Mouse (Mus musculus) right cerebral cortex, postnatal 10 days (tissue): ENCODE measurements at regions not wholly inside any gene's neighbourhood (a gene's known extent, or its start where the extent isn't known, plus 50 kb on each side); places are given as distances from the start of the nearest gene placed in this dataset.
A peak's percentile ranks its signal among the peaks of the same experiment; 100 is the strongest.

Experiments used
- DNase-seq, 2 experiments: peaks; one replicate each; pipeline ENCODE4 v3.0.0; 2021; ENCODE audit warnings: low spot score in 2 of 2

DNA sequence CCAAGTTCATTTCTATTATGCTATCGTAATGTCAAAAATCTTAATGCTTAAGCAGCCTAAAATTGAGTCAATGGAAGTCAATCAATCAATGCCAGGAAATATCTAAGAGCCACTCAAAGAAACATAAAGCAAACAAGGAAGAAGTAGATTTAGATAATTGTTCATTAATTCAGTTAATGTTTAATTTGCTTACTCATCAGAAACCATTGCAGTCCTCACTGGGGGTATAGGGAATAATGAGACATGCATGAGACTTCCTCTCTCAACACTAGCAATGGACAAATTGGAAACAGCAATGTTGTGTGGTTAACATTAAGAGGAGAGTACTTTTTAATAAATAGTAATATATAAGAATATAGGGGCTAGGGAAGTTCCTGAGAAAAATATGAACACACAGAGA is 209.9 kb downstream of the Etaa1 start:
- DNase-seq: no peak

DNA sequence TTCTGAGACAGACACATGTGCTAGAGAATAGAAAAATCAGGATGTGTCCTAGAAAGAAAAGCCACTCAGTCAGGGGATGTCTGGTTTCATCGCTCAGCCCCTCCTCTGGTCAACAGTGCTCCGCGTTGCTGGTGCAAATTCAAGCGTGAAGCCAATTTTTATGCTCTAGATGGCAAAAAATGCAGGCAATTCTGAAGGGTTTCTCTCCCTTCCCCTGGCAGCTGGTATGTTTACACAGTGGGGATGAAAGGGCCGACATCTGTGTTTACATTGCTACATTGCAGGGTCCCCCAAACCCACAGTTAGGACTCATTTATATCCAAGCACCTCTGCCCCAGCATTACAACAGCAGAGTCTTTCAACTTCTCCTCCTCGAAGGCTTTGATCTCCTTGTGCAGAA is 203.3 kb downstream of the Etaa1 start:
- no peak for DNase-seq

DNA sequence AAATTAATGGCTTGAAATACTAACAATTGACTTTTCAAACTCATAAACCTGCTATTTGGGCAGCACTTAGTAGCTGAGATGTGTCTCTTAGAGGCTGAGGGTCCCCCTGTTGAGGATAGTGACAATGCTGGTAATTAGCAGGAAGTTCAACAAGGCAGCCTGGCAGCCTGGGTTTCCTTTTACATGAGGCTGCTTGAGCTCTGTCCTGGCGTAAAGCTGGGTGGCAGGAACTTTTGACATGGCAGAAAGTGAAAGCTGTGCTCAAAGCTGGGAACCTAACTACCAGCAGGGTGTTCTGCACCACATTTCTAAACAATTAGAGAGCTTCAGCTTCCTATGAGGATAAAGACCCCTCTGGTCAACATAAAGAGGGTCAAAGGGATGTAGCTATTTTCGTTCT is 194.5 kb downstream of the Etaa1 start:
- no peak for DNase-seq

DNA sequence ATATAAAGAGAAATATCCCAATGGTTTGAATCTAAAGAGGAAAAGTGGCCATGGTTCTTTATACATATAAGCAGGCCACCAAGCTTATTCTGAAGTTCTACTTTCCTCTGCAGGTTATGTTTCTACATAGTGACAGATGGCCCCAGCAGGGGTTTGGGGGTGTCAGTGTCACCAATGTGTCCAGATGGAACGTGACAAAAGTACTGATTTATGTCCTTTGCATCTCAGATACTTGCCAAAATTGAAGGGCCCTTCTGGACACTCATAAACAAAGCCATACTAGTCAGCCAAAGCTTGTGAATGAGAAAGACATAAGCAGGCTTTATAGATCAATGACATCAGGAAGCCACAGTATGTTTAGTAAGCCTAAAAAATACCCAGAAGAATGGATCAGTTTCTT is 190.3 kb downstream of the Etaa1 start:
- no peak for DNase-seq

DNA sequence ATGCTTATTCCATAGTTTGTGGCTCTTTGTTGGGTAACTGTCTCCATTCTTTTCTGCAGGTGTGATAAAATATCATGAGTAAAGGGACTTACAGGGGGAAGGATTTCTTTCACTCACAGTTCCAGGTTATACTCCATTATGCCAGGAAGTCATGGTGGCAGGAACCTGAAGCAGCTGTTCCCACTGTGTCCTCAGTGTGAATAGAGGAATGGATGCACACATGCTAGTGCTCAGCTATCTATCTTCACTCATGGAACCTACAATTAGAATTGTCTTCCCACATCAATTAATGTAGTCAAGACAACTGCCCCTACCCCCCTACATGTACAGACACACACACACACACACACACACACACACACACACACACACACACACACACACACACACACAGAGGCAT is 189.5 kb downstream of the Etaa1 start:
- DNase-seq: no peak

DNA sequence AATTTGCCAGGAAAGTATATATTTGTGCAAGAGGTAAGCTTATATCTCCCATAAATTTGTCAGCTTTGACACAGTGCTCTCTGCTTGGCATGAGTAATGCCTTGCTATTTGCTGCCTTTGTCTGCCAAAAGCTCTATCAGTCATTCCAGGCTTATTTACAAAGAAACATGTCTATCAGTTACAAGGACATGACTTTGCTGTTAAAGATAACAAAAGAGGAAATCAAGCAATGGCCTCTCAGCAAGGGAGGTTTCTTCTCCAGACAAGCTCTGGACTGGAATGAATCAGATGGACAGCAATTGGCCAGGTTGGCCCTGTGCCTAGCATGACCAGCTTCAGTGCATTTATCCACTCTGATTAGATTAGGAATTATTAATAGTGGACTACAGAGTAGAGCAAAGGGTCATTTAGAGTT is 185.3 kb downstream of the Etaa1 start:
- no peak for DNase-seq

DNA sequence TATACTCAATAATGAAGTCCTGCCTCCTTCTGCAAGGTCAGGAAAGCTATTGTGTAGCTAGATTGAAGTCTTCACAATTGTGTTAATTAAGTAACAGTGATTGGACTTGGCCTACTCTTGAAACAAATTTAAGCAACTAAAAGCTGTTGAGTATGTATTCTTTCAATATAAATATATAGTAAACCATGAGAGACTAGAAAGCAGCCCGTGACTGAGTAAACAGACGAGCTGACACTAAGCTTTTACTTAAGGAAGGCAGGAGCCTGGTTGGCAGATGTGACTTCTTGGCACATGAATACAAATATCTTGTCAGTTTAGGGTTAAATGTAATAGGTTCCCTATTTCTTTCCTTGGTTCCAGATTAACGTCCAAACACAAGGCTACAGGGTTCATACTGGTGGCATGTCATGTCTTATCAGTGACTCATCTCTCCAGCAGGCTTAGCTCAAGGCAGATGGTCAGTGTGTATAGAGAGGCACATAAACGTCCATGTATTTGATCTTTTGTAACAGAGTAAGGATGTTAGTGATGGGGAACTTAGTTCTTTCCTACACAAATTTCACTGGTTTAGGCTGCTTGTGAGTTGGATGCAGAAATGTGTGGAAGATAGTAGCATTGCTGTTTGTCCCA is 184.7 kb downstream of the Etaa1 start:
- no peak for DNase-seq

DNA sequence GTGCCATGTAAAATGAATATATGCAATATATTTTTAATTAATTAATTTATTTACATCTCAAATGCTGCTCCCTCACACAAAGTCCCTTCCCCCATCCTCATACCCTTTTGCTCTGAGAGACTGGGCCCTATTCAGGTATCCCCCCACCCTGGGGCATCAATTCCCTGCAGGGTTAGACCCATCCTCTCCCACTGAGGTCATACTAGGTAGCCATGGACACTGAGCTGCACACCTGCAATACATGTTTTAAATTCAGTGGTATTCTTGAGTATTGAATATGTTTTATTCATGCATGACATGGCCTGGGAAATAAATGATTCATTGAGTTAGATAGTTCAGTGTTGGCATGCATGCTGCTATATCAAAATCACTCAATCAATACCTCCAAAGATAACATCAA is 156.0 kb downstream of the Etaa1 start:
- DNase-seq: no peak

DNA sequence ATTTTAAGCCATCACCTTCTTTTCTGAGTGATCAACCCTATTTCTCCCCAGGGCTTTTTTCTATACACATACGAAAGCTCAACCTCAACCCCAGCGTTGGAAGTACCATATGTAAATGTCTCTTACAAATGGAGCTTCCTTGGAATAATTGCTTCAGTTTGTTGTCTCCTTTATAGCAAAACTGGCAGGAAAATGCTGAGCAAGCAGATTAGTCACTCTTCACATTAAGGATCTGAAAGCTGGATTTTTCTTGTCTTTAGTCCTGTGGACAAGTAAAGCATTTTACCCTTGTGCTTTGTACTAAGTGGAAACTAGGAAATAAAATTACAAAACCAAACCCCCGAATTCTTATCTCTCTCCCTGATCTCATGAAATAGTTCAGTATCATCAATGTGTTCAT is 145.8 kb downstream of the Etaa1 start:
- DNase-seq: no peak

DNA sequence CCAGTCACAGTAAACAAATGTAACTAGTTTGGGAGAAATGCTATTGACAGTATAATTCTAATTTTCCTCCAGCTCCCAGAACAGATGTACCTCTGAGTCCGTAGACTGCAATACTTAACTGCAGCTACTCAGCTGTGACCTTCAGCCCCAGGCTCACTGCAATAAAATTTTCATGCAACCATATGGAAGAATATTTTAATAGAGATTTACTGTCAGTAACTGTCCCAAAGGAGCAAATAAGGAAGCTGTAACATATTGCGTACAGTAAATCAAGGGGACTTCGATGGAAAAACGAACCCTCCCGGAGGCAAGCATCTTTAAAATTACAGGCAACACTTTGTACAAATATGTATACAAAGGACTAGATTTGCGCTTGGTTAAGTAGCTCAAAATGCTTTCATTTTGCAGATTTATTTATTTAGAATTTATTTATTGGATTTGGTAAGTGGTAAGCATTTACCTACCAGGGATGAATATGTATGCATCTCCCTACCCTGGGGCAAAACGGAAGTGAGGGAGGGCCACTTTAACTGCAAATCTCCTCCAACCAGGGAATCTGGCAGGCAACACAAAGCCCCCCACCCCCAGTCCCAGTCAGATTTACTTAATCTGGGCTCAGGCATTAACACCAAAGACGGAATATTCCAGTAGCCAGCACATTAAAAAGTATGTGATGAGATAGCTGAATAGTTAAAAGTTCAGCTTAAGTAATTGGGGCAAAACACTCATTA is 141.7 kb downstream of the Etaa1 start:
- no peak for DNase-seq

DNA sequence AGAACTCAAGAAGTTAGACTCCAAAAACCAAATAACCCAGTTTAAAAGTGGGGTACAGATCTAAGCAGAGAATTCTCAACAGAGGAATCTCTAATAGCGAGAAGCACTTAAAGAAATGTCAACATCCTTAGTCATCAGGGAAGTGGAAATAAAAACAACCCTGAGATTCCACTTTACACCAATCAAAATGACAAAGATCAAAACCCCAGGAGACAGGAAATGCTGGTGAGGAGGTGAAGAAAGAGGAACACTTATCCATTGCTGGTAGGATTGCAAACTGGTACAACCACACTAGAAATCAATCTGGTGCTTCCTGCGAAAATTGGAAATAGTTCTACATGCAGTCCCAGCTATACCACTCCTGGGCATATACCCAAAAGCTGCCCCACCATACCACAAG is 111.0 kb downstream of the Etaa1 start:
- no peak for DNase-seq

DNA sequence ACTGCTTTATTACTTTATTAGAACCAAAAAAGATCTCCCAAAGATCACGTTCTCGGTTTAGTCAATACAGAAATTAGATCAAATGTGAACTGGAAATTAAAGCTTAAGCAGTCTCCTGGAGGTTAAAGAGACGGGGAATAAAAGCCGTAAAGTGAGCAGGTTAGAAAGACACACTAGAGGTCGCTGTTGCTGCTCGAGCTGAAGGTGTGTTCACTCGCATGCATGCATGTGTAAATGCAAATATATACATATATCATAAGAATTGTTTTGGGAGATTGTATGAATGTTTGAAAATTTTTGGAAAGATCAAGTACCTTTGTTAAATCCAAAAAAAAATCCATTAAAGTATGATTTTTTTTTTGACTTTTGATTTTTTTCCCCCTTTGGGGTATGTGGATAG is 101.3 kb downstream of the Etaa1 start:
- peak; percentile 25 to 48 for DNase-seq

DNA sequence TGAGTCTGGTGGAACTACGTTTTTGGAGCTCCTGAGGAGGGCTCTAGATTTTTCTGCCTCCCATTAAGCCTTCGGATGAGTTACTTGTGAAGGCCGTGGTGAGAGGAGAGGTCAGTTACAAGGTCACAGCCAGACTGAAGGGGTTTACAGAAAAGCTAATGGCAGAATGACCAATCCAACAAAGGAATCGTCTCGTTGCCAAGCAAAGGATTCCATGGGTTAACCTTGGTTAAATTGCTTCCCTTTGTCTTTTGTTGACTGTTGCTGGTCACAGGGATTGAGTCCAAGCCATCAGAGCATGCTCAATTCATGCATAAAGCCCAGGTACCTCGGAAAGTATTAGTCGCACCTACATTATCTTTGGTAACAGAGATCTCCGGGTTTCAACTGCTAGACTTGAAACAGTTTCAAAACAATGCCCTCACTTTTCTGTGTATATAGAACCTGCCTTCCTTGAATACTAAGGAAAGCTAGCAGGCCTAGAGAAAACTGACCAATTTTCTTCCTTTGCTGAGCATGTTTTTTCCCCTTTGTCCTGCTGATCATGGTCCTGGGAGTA is 100.3 kb downstream of the Etaa1 start:
- DNase-seq: no peak

DNA sequence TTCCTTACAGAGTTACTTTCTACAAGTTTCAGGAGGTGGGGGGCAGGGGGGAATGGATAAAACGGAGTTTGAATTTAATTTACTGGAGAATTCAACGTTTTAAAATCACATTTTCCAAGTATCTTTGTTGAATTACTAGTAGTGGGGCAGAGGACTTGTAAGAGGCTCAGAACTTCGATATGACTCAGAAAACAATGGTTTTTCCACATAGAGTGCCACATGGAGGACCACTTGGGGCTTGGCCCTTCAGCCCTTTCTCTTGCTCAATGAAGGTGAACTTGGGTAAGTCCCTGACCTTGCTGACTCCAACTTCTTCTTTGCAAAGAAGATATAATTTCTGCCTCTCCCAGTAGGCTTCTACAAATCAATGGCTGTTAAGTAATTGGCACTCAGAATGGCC is 99.8 kb downstream of the Etaa1 start:
- DNase-seq: no peak

DNA sequence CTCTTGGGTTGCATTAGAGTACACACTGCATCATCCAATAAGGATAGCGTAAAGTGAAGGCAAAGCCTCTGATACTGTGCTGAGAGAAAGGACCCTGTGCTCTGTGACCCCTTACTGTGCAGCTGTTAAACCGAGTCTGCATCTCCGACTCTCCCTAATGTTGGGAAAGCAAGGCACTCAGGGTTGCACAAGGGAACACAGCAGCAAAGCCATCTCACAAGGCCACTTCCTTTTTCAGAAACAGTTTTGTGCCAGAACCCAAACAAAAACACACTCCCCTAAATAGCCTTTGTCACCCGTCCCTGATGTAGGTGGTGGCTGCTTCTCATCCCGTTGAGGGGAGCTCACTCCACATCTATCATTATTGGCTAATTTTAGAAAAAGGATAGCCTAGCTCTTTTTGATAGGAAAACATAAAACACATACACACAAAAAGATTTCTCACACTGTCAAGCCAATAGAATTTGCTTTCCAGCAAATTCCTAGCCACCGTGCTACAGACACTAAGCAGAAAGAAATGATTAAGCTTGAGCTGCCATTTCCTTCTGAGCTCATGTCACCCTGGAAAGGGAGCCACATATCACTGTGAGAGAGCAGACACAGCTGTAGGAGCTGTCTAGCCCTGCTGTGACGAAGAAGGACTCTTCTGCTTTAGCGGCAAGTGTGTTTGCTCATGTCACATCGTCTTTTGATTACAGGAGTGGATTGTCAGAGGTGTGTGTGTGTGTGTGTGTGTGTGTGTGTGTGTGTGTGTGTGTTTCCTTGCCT is 94.1 kb downstream of the Etaa1 start:
- DNase-seq: no peak

DNA sequence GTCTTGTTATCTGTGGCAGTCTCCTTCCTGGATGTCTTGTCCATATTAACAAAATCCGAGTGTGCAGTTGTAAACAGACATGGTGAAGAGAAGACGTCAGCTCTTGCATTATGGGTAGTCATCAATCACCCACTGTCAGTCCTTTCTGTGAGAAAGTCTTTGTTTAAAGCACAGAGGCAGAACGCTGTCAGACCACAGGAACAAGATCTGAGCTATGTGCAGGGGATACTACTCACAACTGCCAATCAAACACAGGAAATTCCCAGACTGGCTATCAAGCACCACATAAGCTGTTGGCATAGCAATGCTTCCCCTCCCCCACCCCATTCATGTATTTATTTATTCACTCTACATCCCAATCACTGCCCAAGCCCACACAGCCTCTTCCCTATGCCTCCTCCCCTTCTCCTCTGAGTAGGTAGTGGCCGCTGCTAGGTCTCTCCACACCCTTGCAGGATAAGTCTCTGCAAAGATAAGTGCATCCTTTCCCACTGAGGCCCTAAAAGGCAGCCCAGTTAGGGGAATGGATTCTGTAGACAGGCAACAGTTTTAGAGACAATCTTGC is 88.8 kb downstream of the Etaa1 start:
- no peak for DNase-seq

DNA sequence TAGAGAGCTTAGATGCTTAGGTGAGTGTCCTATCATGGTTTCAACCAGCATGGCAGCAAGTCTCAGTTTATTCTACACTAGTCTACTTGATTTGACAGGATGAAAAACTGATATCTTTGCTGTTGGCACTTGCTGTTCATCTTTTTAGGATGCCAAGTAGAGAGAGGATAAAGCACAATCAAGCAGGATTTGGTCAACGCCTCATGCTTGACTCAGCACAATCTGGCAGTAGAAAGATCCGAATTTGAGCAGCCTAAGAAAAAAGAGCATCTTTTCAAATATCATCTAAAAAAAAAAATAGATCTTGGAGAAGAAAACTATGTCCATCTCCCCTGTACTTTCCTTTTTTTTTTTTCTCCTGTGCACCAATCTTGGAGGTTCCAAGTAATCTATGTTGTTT is 83.0 kb downstream of the Etaa1 start:
- no peak for DNase-seq

DNA sequence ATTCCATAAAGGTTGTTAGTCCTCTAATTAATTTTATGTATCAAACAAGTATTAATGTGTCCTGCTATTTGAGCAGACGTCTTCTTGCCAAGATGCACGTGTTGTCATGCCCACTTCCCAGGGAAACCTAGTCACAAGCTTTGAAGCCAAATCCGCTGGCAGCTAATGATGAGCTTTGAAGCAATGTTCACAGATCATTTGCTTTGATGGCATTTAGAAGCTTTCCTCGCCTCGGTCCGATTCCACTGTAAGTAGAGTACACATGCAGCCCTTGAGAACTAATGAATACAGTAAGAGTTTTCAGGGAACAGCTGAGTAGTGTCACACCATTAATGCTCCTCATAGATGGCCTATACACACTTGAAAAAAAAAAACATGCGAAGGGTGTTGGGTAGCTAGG is 81.8 kb downstream of the Etaa1 start:
- no peak for DNase-seq

DNA sequence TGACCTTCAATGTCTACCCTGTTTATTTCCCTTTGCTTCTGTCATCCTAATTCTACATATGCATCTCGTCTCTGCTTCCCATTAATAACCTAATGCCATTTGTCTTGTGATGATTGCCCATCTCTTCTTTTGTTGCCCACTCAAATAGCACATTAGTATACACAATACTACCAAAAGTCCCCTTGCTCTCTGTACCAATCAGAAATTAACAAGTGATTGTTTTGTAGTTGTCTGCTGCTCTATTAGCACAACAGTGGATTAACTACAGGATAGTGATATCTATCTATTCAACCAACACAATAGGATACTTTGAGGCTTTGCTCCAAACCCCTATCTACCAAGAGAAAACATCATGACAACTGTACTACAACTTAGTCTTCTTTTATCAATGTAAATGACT is 70.4 kb downstream of the Etaa1 start:
- no peak for DNase-seq
